Mouse (Mus musculus): ENCODE measurements at regions not wholly inside any gene's neighbourhood (a gene's known extent, or its start where the extent isn't known, plus 50 kb on each side); places are given as distances from the start of the nearest gene placed in this dataset.

- no peak for DNase-seq (ENCODE audit: low spot score in 2 of 2)
Measured at GRCm38 (mm10) chr13:106738011-106738410, 198.7 kb downstream of the Ipo11 start.

DNA sequence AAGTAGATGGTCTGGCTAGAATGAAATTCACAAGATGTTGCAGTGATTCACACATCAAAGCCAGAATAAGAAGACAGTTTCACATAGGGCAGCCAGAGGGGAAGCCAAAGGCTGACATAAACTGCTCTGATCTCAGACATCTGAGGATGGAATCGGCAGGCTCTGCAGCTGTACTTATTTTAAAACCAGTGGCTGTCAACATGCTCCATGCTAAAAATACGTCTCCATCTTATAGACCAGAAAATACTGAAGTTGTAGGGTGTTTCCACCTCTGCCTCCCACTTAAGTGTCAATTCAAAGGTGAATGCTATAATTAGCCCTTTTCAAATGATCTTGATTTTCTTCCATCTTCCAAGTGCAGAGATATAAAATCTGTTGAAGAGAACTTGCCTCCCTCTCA is 202.4 kb downstream of the Ipo11 start:
- no peak for DNase-seq (ENCODE audit: low spot score in 2 of 2)

DNA sequence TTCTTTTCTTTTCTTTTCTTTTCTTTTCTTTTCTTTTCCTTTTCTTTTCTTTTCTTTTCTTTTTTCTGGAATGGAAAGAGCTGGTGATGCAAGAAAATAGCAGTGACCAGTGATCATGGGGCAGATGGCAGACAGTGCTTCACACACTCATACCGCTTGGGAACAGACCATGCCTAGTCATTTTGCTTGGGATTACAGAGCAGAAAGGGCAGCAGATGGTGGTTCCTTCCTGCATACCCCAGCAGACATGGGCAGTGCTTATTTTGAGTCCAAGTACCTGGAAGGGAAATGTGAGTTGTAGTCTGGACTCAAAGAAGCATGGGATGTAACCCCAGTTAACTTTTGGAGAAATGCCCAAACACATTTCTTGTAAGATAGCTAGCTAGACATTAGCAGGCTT is 203.9 kb downstream of the Ipo11 start:
- DNase-seq (ENCODE audit: low spot score in 2 of 2): no peak

DNA sequence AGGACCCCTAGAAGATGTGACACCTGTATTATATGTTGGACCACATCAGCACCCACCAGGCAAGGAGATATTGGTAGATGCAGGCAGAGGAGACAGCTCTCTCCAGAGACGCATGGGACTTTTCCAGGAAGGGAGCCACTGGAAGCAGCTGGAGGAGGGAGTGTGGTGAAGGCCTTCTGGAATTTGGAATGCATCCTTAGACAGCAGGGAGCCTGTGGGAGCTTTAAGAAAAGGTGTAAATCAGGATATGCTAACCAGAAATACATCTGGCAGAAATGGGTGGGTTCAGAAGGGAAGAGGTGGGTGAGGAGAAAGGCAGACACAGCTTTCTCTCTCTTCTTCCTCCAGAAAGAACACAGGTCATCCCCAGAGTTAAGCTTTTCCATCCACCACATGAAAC is 213.4 kb downstream of the Ipo11 start:
- no peak for DNase-seq (ENCODE audit: low spot score in 2 of 2)

- no peak for DNase-seq (ENCODE audit: low spot score in 2 of 2)
Measured at GRCm38 (mm10) chr13:106721167-106721566, 215.6 kb downstream of the Ipo11 start.

DNA sequence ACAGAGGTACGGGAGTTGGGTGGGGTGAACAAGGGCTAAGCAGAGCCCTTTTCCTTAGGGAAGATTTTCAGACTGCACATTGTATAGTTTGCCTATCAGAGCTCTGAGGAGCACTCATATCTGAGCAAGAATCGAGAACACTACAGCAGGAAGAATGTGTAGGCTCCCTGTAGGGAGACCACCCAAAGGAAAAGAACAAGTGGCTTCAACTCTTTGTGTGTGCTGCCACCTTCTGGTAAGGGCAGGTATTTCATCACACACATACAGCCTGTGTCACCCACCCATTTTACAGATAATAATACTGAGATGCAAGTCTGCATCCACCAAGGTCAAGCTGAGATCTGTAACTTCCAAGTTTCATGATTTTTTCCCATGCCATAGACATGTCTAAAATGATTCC is 221.0 kb downstream of the Ipo11 start:
- peak in 1 of 2 experiments; percentile 17 for DNase-seq (ENCODE audit: low spot score in 2 of 2)

- no peak for DNase-seq (ENCODE audit: low spot score in 2 of 2)
Measured at GRCm38 (mm10) chr13:106715234-106715633, 221.5 kb downstream of the Ipo11 start.

GRCm38 (mm10) chr13:106710580-106710979 is 226.2 kb downstream of the Ipo11 start:
- DNase-seq (ENCODE audit: low spot score in 2 of 2): no peak

- DNase-seq (ENCODE audit: low spot score in 2 of 2): no peak
Measured at GRCm38 (mm10) chr13:106700376-106700775, 236.4 kb downstream of the Ipo11 start.

DNA sequence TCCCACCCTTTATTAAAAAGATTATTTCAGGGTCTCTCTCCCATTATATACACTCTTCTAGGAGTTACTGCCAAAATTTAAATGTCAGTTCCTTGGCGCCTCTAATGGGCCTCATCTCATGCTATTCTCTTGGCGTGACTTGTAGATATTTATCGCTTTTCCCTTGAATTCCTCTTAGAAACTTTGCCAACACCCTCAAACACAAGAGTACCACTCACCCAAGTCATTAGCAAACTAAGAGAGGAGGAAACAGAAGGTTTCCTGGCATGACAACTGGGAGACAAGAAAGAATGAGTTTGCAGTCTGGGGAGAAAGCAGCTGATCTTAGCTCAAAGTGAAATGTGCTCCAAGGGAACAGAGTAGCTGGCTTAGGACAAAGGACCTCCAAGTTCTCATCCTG is 236.8 kb downstream of the Ipo11 start:
- no peak for DNase-seq (ENCODE audit: low spot score in 2 of 2)

GRCm38 (mm10) chr13:106691787-106692571 is 244.8 kb downstream of the Ipo11 start:
- DNase-seq (ENCODE audit: low spot score in 2 of 2): no peak

DNA sequence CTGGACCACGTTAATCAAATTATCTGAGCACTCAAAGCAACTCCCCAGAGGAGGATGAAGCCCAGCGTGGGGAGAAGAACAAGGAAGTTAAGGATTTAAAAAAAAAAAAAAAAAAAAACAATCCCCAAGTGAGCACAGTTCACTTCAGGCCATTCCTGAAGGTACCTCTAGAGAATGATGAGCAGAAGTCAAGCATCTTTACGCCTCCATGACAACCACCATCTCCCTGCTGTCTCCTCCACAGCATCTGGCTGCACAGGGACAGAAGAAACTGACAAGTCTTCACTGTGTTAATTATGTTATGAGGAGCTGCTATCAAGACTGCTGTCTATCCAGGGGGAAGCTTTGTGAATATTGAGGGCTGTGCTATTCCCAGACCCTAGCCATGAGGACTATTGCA is 246.6 kb downstream of the Ipo11 start:
- no peak for DNase-seq (ENCODE audit: low spot score in 2 of 2)

DNA sequence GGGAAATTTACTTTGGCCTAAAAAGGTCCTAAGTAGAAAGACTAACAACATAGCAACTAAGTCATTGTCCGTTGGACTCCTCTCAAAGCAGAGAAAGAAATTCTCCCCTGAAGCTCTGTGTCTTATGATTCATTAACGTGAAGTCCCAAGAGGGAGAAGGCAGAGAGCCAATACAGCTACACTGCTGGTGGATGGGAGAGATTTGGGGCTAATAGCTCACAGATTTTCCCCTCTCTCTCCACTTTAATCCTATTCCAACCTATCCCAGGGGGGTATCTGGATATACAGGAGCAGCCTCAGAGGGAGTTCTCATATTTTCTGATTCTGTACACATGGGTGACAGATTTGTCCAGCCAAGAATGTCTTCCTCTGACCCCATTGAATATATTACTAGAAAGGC is 247.1 kb downstream of the Ipo11 start:
- DNase-seq (ENCODE audit: low spot score in 2 of 2): no peak

- no peak for DNase-seq (ENCODE audit: low spot score in 2 of 2)
Measured at GRCm38 (mm10) chr13:106689051-106689450, 247.7 kb downstream of the Ipo11 start.

- no peak for DNase-seq (ENCODE audit: low spot score in 2 of 2)
Measured at GRCm38 (mm10) chr13:106669665-106670064, 267.1 kb downstream of the Ipo11 start.

DNA sequence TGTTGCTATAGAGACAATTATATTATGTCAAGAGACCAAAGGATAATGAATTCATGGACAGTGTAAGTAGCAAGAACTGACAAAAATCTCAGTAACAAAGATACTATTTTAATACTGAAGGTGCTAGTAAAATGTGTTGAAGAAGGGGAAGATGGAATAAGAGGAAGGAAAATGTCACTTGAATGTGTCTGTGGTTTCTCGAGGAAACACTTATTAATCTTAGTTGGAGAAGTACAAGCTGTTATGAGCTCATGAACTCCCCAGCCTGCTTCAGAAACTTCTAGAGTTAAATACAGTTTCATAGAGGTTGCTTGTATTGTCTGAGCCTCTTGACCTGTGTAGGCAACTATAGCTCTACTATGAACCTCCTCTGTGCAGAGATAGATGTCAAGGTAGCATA is 274.6 kb downstream of the Ipo11 start:
- DNase-seq (ENCODE audit: low spot score in 2 of 2): no peak

- no peak for DNase-seq (ENCODE audit: low spot score in 2 of 2)
Measured at GRCm38 (mm10) chr13:106649363-106649762, 287.4 kb downstream of the Ipo11 start.

DNA sequence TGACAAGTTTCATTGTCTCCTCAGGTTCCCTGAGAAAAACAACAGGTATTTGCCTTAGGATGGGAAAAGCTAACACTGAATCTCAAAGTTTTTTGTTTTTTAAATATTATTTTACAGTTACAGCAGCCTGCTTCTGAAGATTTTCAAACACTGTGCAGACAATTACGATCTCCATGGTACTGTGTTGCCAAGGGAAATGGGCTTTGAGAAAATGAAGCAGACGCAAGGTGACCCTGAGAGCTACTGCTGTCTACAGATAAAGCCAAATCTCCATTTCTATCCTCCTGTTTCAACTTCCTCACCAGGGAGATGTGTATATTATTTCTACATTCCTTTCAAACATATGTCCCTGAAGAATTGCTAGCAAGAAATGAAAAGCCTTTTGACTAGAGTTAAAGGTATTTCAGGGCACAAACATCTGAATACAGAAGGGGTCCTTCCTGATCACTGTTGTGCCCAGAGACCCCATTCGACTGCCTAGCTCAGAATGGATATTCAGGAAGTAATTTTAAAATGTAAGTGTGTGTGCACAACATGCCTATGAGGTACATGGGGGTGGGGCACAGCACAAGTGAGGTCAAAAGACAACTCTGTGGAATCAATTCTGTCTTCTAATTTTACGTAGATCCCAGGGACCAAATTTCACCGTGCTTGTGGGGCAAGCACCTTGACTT is 293.3 kb downstream of the Ipo11 start:
- DNase-seq (ENCODE audit: low spot score in 2 of 2): no peak

GRCm38 (mm10) chr13:106638706-106639385 is 297.9 kb downstream of the Ipo11 start:
- DNase-seq (ENCODE audit: low spot score in 2 of 2): no peak

DNA sequence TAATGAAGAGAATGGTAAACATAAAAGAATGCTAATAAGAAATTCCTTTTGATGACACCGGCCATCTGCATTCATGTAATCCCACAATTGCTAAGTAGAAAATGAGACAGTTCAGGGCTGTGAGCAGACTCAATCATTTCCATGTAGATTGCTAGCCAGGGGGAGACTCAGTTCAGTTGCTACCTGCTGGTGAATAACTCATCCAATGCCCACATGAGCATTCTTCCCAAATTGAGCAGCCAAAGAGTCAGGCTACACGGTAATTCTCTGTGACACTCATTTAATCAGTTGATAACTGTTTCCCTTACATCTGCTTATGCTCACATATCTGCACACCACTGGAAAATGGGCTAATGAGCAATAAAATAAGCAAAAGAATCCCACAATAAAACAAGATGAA is 345.0 kb downstream of the Ipo11 start:
- no peak for DNase-seq (ENCODE audit: low spot score in 2 of 2)

DNA sequence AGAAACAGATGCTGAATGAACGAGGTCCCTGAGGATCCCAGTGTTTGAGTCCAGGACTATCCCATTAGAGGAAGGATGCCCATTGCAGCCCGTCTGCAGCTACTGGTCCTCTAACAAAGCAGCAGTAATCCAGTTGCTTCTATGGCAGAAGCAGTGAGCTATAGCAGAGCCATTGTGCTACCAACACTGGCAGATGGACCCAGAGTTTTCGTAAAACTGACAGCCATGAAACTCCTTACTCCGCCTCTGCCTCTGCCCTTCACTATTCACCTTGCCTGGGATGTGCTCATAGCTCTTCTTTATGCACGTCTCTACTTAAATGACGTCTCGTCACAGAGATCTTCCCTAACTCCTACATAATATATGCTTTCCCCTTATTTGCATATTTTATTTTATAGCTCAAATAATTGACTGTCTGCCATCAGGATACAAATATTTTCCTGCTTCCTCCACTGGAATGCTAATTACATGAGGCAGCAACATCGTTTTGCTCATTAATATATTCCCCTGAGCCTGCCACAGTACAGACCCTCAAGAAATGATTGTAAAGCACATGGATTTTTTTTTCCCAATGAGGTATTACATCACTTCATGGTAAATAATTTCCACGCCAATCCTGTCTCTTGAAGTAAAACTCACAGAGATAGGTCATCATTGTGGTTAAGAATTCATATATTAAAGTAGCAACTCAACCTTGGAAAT is 368.9 kb downstream of the Ipo11 start:
- no peak for DNase-seq (ENCODE audit: low spot score in 2 of 2)

DNA sequence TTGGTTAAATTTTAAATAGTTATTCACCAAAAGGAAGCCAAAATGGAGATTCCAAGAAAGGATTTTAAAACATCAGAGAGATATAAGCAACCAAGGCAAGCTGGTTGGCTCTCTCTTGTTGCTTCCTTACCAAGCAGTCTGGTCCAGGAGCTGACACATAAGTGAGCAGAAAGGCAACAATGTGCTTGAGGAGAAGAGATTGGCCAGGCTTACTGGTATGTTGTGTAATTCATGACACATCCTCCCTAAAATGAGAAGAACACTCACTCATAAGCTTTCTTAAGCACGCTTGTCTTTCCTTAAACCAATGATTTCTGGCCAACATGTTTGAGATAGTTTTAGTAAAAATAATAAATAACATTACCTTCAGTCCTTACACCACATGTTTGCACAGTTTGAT is 374.2 kb downstream of the Ipo11 start:
- no peak for DNase-seq (ENCODE audit: low spot score in 2 of 2)
